Mouse (Mus musculus): Measurements from ENCODE around the gene Auts2.

- TF ChIP-seq GATA1 (IDR thresholded peaks at IDR 0.05; ENCODE audit: low read length): no peak
- TF ChIP-seq TAL1 (IDR thresholded peaks at IDR 0.05; ENCODE audit: low read length): no peak
Measured at GRCm38 (mm10) chr5:132013296-132013695, 529.8 kb downstream of the Auts2 start.
